Mouse (Mus musculus): ENCODE measurements around the gene Eif2d. TPM values are rescaled to one million over a fixed set of nuclear protein-coding genes. Genes with fewer than 3 reads are reported as not detected.

Eif2d gene
- 63.6 and 64.4 TPM in 2 replicates for polyA plus RNA-seq (2015; fragmentation: Nextera tagmentation; extraction: Ambion mirVana)

GRCm38 (mm10) chr1:131153018-131153629 lies at the start of gene Eif2d:
Gene Eif2d, plus strand, starts transcription at chr1:131153181.
- Histone ChIP-seq H3K4me1 (replicated peaks; ENCODE audit: control insufficient read depth, insufficient read depth, low read length) (peaks cover 11% of the 10 kb centered on the region), H3K27ac (ENCODE audit: low read length) (peak within 1 kb of the TSS; percentile 57), H3K9ac (ENCODE audit: low read length) (peak within 1 kb of the TSS; percentile 82), H3K4me3 (ENCODE audit: low read length) (peak within 1 kb of the TSS; percentile 91), H3K36me3 (ENCODE audit: control insufficient read depth, insufficient read depth, low read length) (0 out of 2 replicates have a peak, but pooled peaks cover 2% of the 10 kb centered on the region), H3K4me2 (ENCODE audit: low read depth, low read length) (peak within 1 kb of the TSS; percentile 73), H3K9me3 (ENCODE audit: control insufficient read depth, low read length) (no peaks in the 10 kb centered on the region), H3K27me3 (ENCODE audit: control insufficient read depth, insufficient read depth, low read depth, low read length) (no peaks in the 10 kb centered on the region)
- WGBS, result under 1% methylated on average over 27 of the region's 27 CpGs
- peak; percentile 99 for ATAC-seq (ENCODE audit: low read depth)

- no peaks in the 10 kb centered on the region for H3K27me3 ChIP-seq (ENCODE audit: control insufficient read depth, insufficient read depth, low read depth, low read length)
- no peak for ATAC-seq (ENCODE audit: low read depth)
- H3K4me2 ChIP-seq (ENCODE audit: low read depth, low read length), result no peak overlapping the region
- no peak overlapping the region for H3K27ac ChIP-seq (ENCODE audit: low read length)
- WGBS, result 73% methylated on average over 10 of the region's 10 CpGs
- no peaks in the 10 kb centered on the region for H3K9me3 ChIP-seq (ENCODE audit: control insufficient read depth, low read length)
- H3K36me3 ChIP-seq (ENCODE audit: control insufficient read depth, insufficient read depth, low read length), result no peaks in the 10 kb centered on the region
- H3K9ac ChIP-seq (ENCODE audit: low read length), result no peak overlapping the region
- no peak overlapping the region for H3K4me3 ChIP-seq (ENCODE audit: low read length)
- no peaks in the 10 kb centered on the region; the same call in 1 of the 2 replicates for H3K4me1 ChIP-seq (replicated peaks; ENCODE audit: control insufficient read depth, insufficient read depth, low read length)
Observed at GRCm38 (mm10) chr1:131103776-131104424, 49.1 kb upstream of the Eif2d start.

GRCm38 (mm10) chr1:131107575-131108308 lies 45.2 kb upstream of the Eif2d start:
- Histone ChIP-seq H3K27me3 (ENCODE audit: control insufficient read depth, insufficient read depth, low read depth, low read length) (no peaks in the 10 kb centered on the region), H3K9ac (ENCODE audit: low read length) (no peak overlapping the region), H3K4me1 (replicated peaks; ENCODE audit: control insufficient read depth, insufficient read depth, low read length) (peaks cover 4% of the 10 kb centered on the region), H3K4me2 (ENCODE audit: low read depth, low read length) (no peak overlapping the region), H3K27ac (ENCODE audit: low read length) (peak overlapping the region; percentile 78), H3K9me3 (ENCODE audit: control insufficient read depth, low read length) (no peaks in the 10 kb centered on the region), H3K36me3 (ENCODE audit: control insufficient read depth, insufficient read depth, low read length) (no peaks in the 10 kb centered on the region), H3K4me3 (ENCODE audit: low read length) (no peak overlapping the region)
- 33% methylated on average over 10 of the region's 10 CpGs for WGBS
- ATAC-seq (ENCODE audit: low read depth), result peak; percentile 95

- Histone ChIP-seq H3K9ac (ENCODE audit: low read length) (no peak overlapping the region), H3K36me3 (ENCODE audit: control insufficient read depth, insufficient read depth, low read length) (no peaks in the 10 kb centered on the region), H3K27me3 (ENCODE audit: control insufficient read depth, insufficient read depth, low read depth, low read length) (no peaks in the 10 kb centered on the region), H3K4me1 (replicated peaks; ENCODE audit: control insufficient read depth, insufficient read depth, low read length) (peaks cover 6% of the 10 kb centered on the region), H3K27ac (ENCODE audit: low read length) (no peak overlapping the region), H3K4me2 (ENCODE audit: low read depth, low read length) (no peak overlapping the region), H3K9me3 (ENCODE audit: control insufficient read depth, low read length) (no peaks in the 10 kb centered on the region), H3K4me3 (ENCODE audit: low read length) (no peak overlapping the region)
- no peak for ATAC-seq (ENCODE audit: low read depth)
- WGBS, result 53% methylated on average over 12 of the region's 12 CpGs
Observed at GRCm38 (mm10) chr1:131110525-131111106, 42.4 kb upstream of the Eif2d start.

- no peaks in the 10 kb centered on the region for H3K36me3 ChIP-seq (ENCODE audit: control insufficient read depth, insufficient read depth, low read length)
- no peak overlapping the region for H3K4me3 ChIP-seq (ENCODE audit: low read length)
- no peak overlapping the region for H3K9ac ChIP-seq (ENCODE audit: low read length)
- H3K4me2 ChIP-seq (ENCODE audit: low read depth, low read length), result no peak overlapping the region
- 21% methylated on average over 6 of the region's 6 CpGs for WGBS
- no peaks in the 10 kb centered on the region for H3K27me3 ChIP-seq (ENCODE audit: control insufficient read depth, insufficient read depth, low read depth, low read length)
- peaks cover 9% of the 10 kb centered on the region for H3K4me1 ChIP-seq (replicated peaks; ENCODE audit: control insufficient read depth, insufficient read depth, low read length)
- H3K27ac ChIP-seq (ENCODE audit: low read length), result 0 out of 2 replicates have a peak overlapping the region, but pooled peaks have one; percentile 30
- peak; percentile 48 for ATAC-seq (ENCODE audit: low read depth)
- H3K9me3 ChIP-seq (ENCODE audit: control insufficient read depth, low read length), result no peaks in the 10 kb centered on the region
Observed at GRCm38 (mm10) chr1:131112576-131112975, 40.4 kb upstream of the Eif2d start.

GRCm38 (mm10) chr1:131115932-131116331 lies 37.0 kb upstream of the Eif2d start:
- H3K36me3 ChIP-seq (ENCODE audit: control insufficient read depth, insufficient read depth, low read length), result no peaks in the 10 kb centered on the region
- peak; percentile 37 for ATAC-seq (ENCODE audit: low read depth)
- 9% methylated on average over 6 of the region's 6 CpGs for WGBS
- no peak overlapping the region for H3K4me2 ChIP-seq (ENCODE audit: low read depth, low read length)
- H3K27ac ChIP-seq (ENCODE audit: low read length), result no peak overlapping the region
- no peak overlapping the region for H3K4me3 ChIP-seq (ENCODE audit: low read length)
- no peaks in the 10 kb centered on the region for H3K9me3 ChIP-seq (ENCODE audit: control insufficient read depth, low read length)
- H3K27me3 ChIP-seq (ENCODE audit: control insufficient read depth, insufficient read depth, low read depth, low read length), result no peaks in the 10 kb centered on the region
- peaks cover 11% of the 10 kb centered on the region for H3K4me1 ChIP-seq (replicated peaks; ENCODE audit: control insufficient read depth, insufficient read depth, low read length)
- H3K9ac ChIP-seq (ENCODE audit: low read length), result no peak overlapping the region

GRCm38 (mm10) chr1:131116430-131117011 lies 36.5 kb upstream of the Eif2d start:
- no peak overlapping the region for H3K4me3 ChIP-seq (ENCODE audit: low read length)
- no peak overlapping the region for H3K9ac ChIP-seq (ENCODE audit: low read length)
- WGBS, result 50% methylated on average over 13 of the region's 13 CpGs
- ATAC-seq (ENCODE audit: low read depth), result peak; percentile 37
- H3K4me1 ChIP-seq (replicated peaks; ENCODE audit: control insufficient read depth, insufficient read depth, low read length), result peaks cover 11% of the 10 kb centered on the region
- peak overlapping the region; percentile 57 for H3K27ac ChIP-seq (ENCODE audit: low read length)
- H3K9me3 ChIP-seq (ENCODE audit: control insufficient read depth, low read length), result no peaks in the 10 kb centered on the region
- H3K4me2 ChIP-seq (ENCODE audit: low read depth, low read length), result no peak overlapping the region
- no peaks in the 10 kb centered on the region for H3K36me3 ChIP-seq (ENCODE audit: control insufficient read depth, insufficient read depth, low read length)
- no peaks in the 10 kb centered on the region for H3K27me3 ChIP-seq (ENCODE audit: control insufficient read depth, insufficient read depth, low read depth, low read length)

- 36% methylated on average over 10 of the region's 10 CpGs for WGBS
- H3K4me3 ChIP-seq (ENCODE audit: low read length), result no peak overlapping the region
- peak; percentile 56 for ATAC-seq (ENCODE audit: low read depth)
- H3K4me1 ChIP-seq (replicated peaks; ENCODE audit: control insufficient read depth, insufficient read depth, low read length), result peaks cover 8% of the 10 kb centered on the region
- no peaks in the 10 kb centered on the region for H3K27me3 ChIP-seq (ENCODE audit: control insufficient read depth, insufficient read depth, low read depth, low read length)
- H3K27ac ChIP-seq (ENCODE audit: low read length), result peak overlapping the region; percentile 18; the same call in 1 of the 2 replicates
- no peak overlapping the region for H3K9ac ChIP-seq (ENCODE audit: low read length)
- no peak overlapping the region for H3K4me2 ChIP-seq (ENCODE audit: low read depth, low read length)
- H3K9me3 ChIP-seq (ENCODE audit: control insufficient read depth, low read length), result no peaks in the 10 kb centered on the region
- no peaks in the 10 kb centered on the region for H3K36me3 ChIP-seq (ENCODE audit: control insufficient read depth, insufficient read depth, low read length)
Observed at GRCm38 (mm10) chr1:131118530-131118929, 34.5 kb upstream of the Eif2d start.
